Mouse (Mus musculus): ENCODE measurements at regions not wholly inside any gene's neighbourhood (a gene's known extent, or its start where the extent isn't known, plus 50 kb on each side); places are given as distances from the start of the nearest gene placed in this dataset.

- in situ Hi-C loops (cut with MboI, MseI) = no loop called here
Measured at GRCm38 (mm10) chr12:70523379-70523778, 70.5 kb downstream of the Tmx1 start.

GRCm38 (mm10) chr12:70524703-70525102 is 71.8 kb downstream of the Tmx1 start:
- in situ Hi-C loops (cut with MboI, MseI) = no loop called here

GRCm38 (mm10) chr12:70531661-70532060 is 78.8 kb downstream of the Tmx1 start:
- in situ Hi-C loops (cut with MboI, MseI) = no loop called here

- in situ Hi-C loops (cut with MboI, MseI) = no loop called here
Measured at GRCm38 (mm10) chr12:70532225-70532624, 79.3 kb downstream of the Tmx1 start.

- in situ Hi-C loops (cut with MboI, MseI) = no loop called here
Measured at GRCm38 (mm10) chr12:70532843-70533242, 79.9 kb downstream of the Tmx1 start.

GRCm38 (mm10) chr12:70533375-70533935 is 80.6 kb downstream of the Tmx1 start:
- in situ Hi-C loops (cut with MboI, MseI) = no loop called here

- in situ Hi-C loops (cut with MboI, MseI) = no loop called here
Measured at GRCm38 (mm10) chr12:70539124-70539523, 86.2 kb downstream of the Tmx1 start.

GRCm38 (mm10) chr12:70539856-70540255 is 87.0 kb downstream of the Tmx1 start:
- in situ Hi-C loops (cut with MboI, MseI) = no loop called here

- in situ Hi-C loops (cut with MboI, MseI) = no loop called here
Measured at GRCm38 (mm10) chr12:70541432-70541831, 88.5 kb downstream of the Tmx1 start.

- in situ Hi-C loops (cut with MboI, MseI) = no loop called here
Measured at GRCm38 (mm10) chr12:70543299-70543698, 90.4 kb downstream of the Tmx1 start.

- in situ Hi-C loops (cut with MboI, MseI) = no loop called here
Measured at GRCm38 (mm10) chr12:70544326-70544725, 91.4 kb downstream of the Tmx1 start.

GRCm38 (mm10) chr12:70544850-70545510 is 92.1 kb downstream of the Tmx1 start:
- in situ Hi-C loops (cut with MboI, MseI) = no loop called here

GRCm38 (mm10) chr12:70547199-70547598 is 94.3 kb downstream of the Tmx1 start:
- in situ Hi-C loops (cut with MboI, MseI) = no loop called here

GRCm38 (mm10) chr12:70549296-70549695 is 96.4 kb downstream of the Tmx1 start:
- in situ Hi-C loops (cut with MboI, MseI) = no loop called here

- in situ Hi-C loops (cut with MboI, MseI) = loop anchor here (25.0 kb wide), 1 partner anchor 658 kb away; no protein-coding TSS in a partner anchor
Measured at GRCm38 (mm10) chr12:70553866-70554265, 101.0 kb downstream of the Tmx1 start.

GRCm38 (mm10) chr12:70554586-70554985 is 101.7 kb downstream of the Tmx1 start:
- in situ Hi-C loops (cut with MboI, MseI) = loop anchor here (25.0 kb wide), 1 partner anchor 658 kb away; no protein-coding TSS in a partner anchor

GRCm38 (mm10) chr12:70555723-70556122 is 102.8 kb downstream of the Tmx1 start:
- in situ Hi-C loops (cut with MboI, MseI) = loop anchor here (25.0 kb wide), 1 partner anchor 657 kb away; no protein-coding TSS in a partner anchor

- in situ Hi-C loops (cut with MboI, MseI) = loop anchor here (25.0 kb wide), 1 partner anchor 655 kb away; no protein-coding TSS in a partner anchor
Measured at GRCm38 (mm10) chr12:70556820-70557219, 103.9 kb downstream of the Tmx1 start.

- in situ Hi-C loops (cut with MboI, MseI) = loop anchor here (25.0 kb wide), 1 partner anchor 649 kb away; no protein-coding TSS in a partner anchor
Measured at GRCm38 (mm10) chr12:70563446-70563845, 110.6 kb downstream of the Tmx1 start.

GRCm38 (mm10) chr12:70575665-70576064 is 122.8 kb downstream of the Tmx1 start:
- in situ Hi-C loops (cut with MboI, MseI) = no loop called here

- in situ Hi-C loops (cut with MboI, MseI) = no loop called here
Measured at GRCm38 (mm10) chr12:70577769-70578168, 124.9 kb downstream of the Tmx1 start.

- in situ Hi-C loops (cut with MboI, MseI) = no loop called here
Measured at GRCm38 (mm10) chr12:70579328-70579905, 126.5 kb downstream of the Tmx1 start.

GRCm38 (mm10) chr12:70586181-70586580 is 133.3 kb downstream of the Tmx1 start:
- in situ Hi-C loops (cut with MboI, MseI) = no loop called here

Measured in regulatory T cell (primary cell).